Mouse (Mus musculus): ENCODE results near the gene Cerk.
"Not testable (repeated sequence)": the region's sequence is repeated elsewhere in the genome, so short reads cannot be mapped to it uniquely, and the experiment has no call there.

Cerk gene

DNA sequence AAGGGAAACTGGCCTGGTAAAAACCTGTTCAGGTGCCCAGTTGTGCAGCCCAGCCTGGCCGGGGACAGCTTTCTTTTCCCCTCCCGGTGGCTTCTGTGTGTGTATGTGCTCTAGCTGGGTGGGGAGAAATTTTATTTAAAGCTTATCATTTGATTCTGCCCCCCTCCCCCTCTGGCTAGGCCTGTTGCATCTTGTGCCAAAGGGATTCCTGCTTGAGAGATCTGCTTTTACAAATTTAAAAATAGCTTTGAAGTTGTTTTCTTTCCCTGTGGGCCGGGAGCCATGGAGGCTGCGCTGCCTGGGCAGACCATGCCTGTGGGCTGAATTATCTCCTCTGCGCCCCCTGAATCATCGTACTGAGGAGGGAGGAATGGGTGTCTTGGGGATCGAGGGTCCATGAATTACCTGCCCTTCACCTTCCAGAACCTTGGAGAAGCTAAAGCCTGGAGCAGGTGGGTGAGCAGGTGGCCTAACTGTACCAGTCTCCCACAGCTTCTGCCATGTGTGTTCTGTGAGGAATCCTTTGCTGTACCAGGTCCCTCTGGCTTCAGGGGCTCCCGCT, 76.2 kb downstream of the Cerk start:
- DNase-seq, result no peak

DNA sequence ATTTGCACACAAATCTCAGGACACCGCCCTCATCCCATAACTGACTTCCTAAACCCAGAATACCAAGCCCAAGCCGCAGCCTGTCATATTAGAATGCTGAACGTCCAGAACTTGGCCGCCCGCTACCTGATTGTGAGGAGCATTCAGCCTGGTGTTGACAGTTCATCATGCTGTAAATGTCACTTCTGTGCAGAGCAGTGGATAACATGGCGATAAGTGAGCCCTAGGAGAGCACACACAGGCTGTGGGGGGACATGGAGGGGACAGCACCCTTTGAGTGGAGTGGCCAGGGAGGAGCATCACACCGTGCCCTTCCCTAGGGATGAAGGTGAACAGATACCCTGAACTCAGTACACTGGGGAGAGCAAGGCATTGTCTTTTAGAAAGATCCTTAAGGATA, 76.7 kb downstream of the Cerk start:
- DNase-seq, result no peak

DNA sequence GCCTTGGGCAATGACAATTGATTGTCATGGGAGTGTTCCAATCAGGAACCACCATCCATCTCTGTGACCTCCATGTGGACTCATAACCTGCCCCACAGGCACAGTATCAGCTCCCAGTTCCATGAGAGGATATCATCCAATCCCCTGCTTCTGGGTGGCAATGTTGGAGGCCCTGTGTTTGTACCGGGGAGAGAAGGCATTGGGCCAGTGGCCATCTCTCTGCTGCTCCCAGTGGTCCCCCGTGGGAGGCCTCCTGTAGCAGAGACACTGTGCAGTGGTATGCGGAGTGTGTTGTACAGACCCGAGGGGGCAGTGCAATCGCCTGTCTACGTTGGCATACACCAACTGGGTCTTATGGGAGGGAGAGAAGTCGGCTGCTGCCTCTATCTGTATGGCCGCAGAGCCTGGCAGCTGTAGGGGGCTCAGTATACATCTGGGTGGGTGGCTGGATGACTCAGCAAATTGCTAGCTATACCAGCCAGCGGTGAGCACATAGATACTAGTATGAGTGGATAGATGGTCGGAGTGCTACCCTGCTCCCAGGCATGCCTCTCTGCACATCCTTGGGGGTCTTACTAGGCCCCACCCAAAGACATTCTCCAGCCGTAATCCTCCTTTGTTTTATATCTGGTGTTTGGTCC, 78.0 kb downstream of the Cerk start:
- DNase-seq, result no peak

DNA sequence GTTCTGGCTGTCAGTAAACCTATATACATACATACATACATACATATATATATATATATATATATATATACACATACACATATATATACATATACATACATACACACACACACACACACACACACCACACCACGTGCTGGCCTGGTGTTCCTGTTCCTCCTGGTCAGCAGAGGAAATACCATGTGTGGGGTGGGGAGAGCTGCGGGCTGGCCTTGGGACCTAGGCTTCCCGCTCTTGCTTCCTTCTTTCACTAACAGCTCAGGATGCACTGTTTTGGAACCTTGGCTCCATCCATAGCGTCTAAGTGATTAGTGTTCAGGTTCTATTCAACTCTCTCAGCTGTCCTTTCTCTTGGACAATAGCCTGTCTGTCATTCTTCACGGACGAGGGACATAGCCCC, 80.2 kb downstream of the Cerk start:
- no peak for DNase-seq

DNA sequence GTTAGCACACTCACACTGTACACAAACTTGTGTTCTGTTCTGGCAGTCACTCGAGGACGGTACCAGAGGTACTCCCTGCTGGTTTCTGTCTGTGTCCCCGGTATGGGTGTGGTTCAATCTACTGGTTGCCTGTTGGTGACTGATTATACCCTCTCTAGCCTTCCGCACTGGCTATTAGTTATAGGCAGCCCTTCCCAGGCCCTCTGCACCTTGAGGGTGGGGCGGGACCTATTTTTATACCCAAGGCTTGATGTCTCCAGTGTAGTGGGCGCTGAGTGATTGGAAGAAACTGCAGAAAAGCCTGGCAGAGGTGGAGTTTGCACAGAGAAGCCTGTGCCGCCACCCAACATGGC, 80.6 kb downstream of the Cerk start:
- no peak for DNase-seq

DNA sequence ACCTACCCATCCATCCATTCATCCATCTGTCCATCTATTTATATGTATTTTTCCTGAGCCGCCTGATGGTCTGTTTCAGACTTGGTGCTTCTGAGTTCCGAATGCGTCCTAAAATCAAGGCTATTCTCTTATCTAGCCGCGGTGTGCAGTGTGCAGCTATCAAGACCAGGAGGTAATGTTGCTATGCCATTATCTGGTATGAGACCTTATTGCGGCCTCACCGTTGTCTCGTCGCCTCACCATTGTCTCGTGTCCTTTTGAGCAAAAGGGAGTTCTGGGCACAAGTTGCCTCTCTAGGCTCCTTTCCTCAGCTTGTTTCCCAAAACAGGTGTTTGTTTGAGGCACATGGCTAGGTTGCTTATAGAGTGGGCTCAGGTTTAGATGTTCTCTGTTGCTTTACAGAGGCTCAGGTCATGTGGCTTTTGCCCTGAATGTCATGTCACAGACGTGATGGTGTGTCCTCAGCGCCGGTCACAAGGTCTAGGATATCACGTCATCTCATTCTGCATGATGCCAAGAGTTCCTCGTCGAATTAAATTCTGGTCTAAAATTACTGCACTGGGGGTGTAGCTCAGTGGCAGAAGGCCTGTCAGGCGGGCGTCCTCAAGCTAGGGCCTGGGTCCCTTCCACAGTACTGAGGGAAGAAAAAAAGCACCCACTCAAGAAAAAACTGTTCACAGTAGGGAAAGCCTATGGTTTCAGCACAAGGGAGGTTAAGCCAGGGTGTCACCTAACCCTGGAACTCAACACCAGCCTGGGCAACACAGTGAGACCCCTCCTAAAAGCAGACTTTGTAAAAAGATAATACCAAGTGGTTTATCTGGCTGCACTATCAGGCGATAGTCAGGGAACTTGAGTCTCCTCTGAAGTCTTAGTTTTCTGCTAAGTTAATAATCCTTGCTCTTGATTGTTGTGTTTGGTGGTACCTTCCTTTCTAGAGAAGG, 81.3 kb downstream of the Cerk start:
- DNase-seq, result no peak

DNA sequence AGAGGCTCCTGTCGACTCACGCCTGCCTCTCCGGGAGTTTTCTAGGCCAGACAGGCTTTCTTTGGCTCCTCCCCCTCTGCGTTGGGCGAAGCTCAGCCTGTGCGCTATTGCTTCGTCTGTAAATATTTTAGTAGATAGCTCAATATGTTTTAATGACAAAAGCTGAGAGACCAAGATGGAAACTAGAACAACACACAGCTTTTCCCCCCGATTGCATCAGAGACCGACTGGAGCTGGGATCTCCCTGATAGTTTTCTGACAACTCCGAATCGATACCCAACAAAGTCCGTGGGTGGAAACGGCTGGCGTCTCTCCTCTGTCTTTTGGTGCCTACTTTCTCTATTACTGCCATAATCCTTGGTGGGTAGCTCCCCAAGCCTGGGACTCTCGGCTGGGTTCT, 83.6 kb downstream of the Cerk start:
- no peak for DNase-seq

DNA sequence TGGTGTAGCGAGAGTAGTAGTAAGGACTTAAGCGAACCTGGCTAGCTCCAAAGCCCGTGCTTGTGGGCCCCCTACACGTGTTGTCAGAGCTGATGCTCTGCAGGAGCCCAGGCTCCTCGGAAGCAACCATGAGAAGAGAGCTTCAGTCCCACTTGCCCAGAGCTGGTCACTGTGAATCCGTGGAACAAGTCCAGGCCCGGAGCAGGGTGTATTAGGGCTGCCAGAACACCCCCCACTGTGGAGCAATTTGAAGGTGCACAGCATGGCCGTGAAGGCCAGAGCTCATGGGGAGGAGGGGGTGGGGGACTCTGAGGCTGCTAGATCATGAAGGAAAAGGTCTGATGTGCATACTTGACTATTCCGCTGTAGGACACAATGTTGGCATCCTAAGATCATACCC, 84.4 kb downstream of the Cerk start:
- DNase-seq, result no peak

DNA sequence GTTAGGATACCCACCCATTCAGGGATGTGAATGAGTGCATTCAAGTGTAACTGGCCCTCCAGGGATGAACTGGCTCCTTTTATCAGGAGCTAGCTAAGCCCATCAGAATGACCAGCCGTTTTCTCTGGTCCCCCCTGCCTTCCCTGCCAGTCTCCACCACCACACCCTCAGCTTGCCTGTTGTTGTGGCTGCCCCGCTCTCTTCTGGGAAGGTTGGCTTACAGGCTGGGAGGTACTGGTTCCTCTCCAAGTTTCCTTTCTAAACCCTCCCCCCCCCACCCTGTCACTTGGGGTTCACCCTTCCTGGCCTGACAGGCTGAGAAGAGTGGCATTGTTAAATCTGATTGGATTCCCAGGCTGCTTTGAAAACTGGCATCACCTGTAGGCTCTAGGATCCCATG, 88.1 kb downstream of the Cerk start:
- no peak for DNase-seq

DNA sequence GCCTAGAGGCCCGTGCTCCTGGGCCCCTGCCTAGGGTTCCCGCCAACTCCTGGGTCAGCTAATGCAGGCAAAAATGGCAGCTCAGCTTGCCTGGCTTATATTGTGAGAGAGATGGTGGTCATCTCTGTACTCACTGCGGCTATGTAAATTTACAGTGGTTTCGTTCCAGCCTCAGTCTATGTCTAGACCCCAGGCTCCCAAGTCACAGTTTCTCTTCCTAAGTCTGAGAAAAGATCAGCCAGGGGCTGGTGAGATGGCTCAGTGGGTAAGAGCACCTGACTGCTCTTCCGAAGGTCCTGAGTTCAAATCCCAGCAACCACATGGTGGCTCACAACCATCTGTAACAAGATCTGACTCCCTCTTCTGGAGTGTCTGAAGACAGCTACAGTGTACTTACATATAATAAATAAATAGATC, 89.3 kb downstream of the Cerk start:
- not testable (repeated sequence) for DNase-seq

DNA sequence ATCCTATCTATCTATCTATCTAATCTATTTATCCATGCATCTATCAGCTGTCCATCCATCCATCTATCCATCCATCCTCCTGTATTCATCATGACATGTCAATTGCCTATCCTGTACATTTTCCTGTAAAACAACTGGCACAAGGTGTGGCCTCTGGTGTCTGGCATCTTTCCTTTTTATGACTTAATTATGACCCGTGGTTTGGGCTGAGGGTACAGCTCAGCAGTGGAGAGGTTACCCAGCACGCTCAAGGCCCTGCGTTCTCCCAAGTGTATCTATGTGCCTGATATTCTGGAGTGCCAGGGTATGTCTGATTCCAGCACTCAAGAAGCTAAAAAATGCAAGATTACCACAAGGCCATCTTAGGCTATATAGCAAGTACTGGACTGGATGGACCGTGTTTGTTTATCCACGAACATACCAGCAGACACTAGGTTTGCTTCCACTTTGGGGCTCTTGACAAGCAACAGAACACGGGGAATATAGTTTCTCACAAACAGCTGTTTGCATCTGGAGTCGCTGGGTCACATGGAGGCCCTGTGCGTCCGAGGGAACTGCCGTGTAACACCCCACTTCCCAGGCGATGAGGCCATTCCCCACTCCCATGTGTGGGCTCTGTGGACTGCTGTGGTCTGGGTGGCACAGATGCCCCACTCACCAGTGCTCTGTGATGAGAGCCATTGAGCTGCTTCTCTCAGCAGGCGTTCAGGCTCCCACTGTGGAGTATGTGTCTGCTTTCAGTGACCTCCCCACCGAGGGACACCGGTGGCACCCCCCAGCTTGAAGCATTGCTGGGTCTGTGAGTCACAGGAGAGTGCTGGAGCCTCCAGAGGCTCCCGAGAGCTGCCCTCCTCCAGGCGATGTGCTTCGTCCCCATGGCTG, 90.0 kb downstream of the Cerk start:
- no peak for DNase-seq

DNA sequence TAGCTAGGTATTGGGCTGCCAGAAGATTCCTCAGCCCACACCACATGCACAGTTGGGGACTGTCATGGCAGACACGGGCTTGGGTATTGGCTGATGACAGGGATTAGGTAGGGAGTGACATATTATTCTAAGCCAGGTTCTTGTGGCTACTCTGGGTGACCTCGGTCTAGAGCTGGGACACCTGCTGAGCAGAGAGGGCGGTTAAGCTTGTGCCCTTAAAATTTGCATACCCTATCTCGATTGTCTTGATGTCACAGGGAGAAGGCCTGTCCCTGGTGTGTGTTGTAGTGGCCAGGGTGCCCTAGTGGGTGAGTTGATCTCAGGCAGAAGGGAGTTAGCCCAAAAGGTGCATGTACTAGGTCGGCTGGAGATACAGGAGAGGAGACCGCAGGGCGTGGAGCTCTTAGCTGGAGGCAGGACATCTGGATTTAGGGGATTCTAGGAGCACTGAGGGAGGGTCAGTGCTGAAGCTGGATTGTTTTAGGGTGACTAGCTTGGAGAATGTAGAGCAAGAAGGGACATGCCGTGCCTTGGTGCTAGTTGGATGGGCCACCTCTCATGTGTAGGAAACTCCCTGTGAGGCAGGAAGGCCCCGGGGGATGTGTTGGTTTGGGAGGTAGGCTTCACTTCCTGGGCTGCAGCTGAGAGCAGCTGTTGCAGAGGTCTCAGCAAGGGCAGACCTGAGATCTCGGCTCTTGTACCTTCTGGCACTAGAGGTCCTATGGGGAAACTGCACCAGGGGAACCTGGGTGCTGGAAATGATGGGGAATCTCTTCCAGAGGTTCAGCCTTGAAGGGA, 91.4 kb downstream of the Cerk start:
- peak; percentile 58 for DNase-seq

DNA sequence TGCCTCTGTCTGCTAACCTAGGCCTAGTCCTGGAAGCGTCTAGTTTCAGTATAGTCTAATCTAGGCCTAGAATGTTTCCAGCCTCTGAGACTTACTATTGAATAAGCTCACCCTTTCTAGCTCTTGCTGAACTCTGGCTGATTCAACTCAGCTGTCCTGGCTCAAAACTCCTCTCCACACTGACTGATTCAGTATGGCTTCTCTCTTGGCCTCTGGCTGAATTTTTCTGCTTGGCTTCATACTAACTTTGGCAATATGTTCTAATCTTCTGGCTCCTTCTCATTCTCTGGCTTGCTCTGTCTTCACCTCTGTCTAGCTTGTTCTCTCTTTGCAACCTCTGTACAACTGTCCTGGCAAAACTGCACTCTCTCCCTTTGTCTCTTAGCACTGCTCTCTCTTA, 92.7 kb downstream of the Cerk start:
- no peak for DNase-seq

DNA sequence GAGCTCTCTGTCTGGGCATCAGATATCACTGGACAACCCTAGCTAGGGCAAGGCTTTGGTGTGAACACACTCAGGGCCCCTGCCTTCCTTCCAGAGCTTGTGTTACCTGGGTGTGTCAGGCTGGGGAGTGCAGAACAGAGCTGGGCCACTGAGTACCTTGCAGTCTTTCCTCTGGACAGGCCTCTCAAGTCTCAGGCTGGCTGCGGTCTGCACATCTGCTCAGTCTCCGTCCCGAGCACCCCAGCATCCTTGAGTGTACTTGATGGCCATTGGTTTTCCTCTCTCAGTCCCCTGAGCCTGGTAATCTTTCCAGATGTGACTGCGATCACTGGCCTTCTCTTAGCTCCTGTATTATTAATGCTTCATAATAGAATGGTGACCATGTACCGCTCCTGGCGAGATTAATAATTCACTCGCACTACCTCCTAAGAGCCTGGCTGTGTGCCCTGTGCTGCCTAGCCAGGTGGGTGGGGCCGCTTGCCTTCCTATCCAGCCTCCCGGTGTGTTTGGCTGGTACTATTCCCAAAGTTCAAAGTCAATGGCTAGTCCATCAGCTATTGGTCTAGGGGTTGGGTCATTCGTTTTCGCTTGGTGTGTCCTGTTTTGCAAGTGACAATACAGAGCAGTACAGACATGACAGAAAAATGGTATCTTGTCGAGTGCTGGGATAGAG, 93.8 kb downstream of the Cerk start:
- DNase-seq, result no peak

DNA sequence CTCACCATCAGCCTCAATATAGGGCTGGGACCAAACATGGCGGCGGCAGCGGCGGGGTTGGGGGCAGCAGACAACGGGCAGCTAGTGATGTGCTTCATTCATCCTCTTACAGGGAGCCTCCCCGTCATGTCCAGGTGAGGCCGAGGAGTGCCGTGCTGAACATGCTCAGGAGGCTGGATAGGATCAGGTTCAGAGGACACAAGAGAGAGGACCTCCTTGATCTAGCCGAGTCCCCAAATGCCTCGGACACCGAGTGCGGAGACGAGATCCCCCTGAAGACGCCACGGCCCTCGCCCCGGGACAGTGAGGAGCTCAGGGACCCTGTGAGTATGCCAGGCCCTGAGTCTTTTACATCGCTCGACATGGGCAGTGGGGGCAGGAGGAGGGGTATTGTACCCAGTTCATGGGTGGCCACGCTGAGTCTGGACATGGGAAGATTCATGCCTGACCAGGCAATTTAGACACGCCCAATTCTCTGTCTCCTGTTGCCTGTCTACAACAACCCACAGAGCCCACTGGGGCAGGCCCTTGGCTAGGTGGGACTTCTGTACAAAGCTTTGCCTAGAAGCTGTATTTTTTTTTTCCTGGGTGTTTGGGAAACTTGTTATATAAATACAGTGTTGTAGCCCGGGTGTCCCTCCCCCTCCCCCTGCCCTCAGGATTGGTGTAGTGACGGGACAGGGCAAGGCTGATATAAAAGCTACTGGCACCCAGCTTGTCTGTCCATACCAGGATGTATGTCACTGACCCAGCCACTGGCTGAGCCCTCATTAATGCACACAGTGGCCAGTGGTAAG, 94.5 kb downstream of the Cerk start:
- DNase-seq, result no peak

DNA sequence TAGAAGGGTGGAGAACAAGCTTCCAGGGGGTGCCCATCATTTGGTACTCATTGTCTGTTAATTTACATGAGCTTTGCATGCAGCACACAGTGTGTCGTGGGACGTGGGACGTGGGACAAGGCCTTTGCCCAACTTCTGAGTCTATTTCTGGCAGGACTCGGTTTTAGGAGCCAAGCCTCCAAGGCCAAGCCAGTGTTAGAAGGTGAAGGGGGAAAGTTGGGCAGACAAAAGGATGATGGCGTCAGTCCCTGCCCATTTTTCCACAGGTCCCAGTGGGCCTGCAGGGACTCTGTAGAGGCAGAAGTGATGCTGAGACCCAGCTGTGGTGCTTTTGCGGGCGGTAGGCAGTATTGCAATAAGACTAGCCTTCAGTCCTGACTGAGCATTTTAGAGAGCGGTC, 95.4 kb downstream of the Cerk start:
- DNase-seq, result no peak

DNA sequence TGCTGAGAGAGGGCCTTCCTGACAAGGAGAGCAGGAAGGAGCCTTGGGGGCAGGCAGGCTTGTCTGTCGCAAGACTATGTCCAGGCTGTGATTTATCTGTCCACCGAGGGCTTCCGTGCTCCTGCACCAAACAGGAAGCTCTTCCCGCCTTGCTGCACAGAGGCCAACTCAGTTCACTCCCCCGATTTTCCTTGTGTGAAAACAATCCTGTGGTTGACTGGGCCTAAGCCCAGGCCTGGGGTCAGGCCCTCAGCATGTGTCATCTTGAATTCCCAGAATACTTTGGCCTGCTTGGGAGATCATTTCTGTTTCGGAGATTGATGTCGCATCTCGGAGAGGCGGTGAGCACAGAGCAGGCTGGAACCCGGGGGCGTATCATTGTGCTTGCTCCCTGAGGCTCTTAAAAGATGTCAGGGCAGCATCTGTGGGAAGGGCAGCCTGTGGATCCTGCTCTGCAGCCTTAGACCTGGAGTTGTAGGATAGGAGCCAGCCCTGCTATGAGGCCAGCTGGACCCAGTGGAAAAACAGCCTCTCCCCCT, 95.9 kb downstream of the Cerk start:
- DNase-seq, result no peak
